Mouse (Mus musculus): ENCODE measurements around the gene Sgpl1. TPM values are rescaled to one million over a fixed set of nuclear protein-coding genes. Genes with fewer than 3 reads are reported as not detected.

Gene Sgpl1
- polyA plus RNA-seq, 1 experiment: 13.1 TPM

DNA sequence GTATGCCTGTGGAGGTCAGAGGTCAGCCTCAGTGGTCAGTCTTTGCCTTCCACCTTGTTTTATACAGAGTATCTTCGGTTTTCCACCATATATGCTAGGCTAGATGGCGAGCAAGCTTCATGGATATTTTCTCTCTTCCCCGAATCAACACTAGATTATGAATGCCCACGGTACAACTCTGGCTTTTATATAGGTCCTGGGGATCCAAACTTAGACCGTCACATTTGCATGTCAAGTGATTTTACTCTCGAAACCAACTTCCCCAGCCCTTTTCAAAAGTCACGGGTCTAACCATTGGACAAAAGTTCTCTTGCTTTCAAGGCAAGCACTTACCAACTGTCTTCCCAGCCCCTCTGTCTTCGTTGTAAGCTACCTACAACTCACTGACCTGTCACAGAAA is 31.2 kb upstream of the Sgpl1 start:
- TF ChIP-seq POLR2A (IDR thresholded peaks at IDR 0.05; ENCODE audit: control insufficient read depth, low read depth, low read length) (no peak), CTCF (IDR thresholded peaks at IDR 0.05; ENCODE audit: control insufficient read depth, insufficient read depth, insufficient replicate concordance, low read depth, low read length) (no peak)
- no peaks in the 10 kb centered on the region for H3K36me3 ChIP-seq (ENCODE audit: control insufficient read depth, insufficient read depth, low read length)

DNA sequence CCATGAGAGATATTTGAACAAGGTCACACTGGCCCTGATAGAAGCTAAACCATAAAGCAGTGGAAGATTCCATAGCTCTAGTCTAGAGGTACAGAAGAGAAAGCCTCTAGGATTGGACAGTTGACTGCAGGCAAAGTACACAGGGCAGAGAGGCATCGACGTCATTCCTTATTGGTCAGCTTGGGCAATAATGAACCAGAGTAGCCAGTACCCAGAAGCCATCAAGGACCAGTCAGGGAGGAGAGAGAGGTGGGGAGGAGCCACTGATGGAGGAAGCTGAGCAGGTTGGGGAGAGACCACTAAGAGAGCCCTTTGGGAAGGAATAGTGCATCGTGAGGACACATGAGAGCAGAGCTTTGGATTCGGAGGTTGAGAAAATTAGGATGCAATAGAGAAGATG is 30.2 kb upstream of the Sgpl1 start:
- H3K27ac ChIP-seq (ENCODE audit: control insufficient read depth, insufficient read depth, low read depth, low read length): no peak overlapping the region
- no peaks in the 10 kb centered on the region for H3K36me3 ChIP-seq (ENCODE audit: control insufficient read depth, insufficient read depth, low read length)
- no peaks in the 10 kb centered on the region for H3K27me3 ChIP-seq (ENCODE audit: control insufficient read depth, insufficient read depth, low read length)
- peaks cover 8% of the 10 kb centered on the region for H3K4me1 ChIP-seq (ENCODE audit: control insufficient read depth, insufficient read depth, low read length)
- no peak overlapping the region for H3K4me3 ChIP-seq (ENCODE audit: control insufficient read depth, low read depth, low read length)
- TF ChIP-seq POLR2A (IDR thresholded peaks at IDR 0.05; ENCODE audit: control insufficient read depth, low read depth, low read length) (no peak), CTCF (IDR thresholded peaks at IDR 0.05; ENCODE audit: control insufficient read depth, insufficient read depth, insufficient replicate concordance, low read depth, low read length) (no peak)

More for the DNA sequence above, 31.2 kb upstream of the Sgpl1 start:
- H3K27ac ChIP-seq (ENCODE audit: control insufficient read depth, insufficient read depth, low read depth, low read length): no peak overlapping the region
- H3K27me3 ChIP-seq (ENCODE audit: control insufficient read depth, insufficient read depth, low read length): no peaks in the 10 kb centered on the region
- no peak overlapping the region for H3K4me3 ChIP-seq (ENCODE audit: control insufficient read depth, low read depth, low read length)
- H3K4me1 ChIP-seq (ENCODE audit: control insufficient read depth, insufficient read depth, low read length): peaks cover 8% of the 10 kb centered on the region

DNA sequence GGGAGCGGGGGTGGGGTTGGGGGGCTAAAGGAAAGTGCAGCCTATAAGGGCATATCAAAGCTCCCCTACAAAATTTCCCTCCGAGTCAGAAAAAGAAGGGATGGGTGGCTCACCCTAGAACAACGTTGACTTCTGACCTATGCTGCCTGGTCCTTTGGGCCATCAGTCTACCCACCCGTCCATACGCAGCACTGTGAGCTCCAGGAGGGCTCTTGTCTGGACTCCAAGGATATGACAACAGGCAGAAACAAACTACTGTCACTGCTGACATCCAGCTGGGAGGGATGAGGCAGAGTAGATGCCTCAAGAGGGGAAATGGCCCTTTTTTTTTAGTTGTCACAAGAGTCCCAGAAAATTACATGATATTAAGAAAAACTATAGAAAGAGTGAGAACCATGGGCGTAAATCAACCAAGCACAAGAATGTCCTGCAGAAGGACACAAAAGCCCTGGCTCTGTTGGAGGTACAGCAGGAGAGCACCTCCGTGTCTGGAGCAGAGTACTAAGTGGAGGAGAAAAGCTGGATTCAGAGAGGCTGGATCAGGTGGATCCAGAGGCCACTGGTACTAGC is 28.8 kb upstream of the Sgpl1 start:
- Histone ChIP-seq H3K27me3 (ENCODE audit: control insufficient read depth, insufficient read depth, low read length) (no peaks in the 10 kb centered on the region), H3K4me3 (ENCODE audit: control insufficient read depth, low read depth, low read length) (peak overlapping the region; percentile 73), H3K27ac (ENCODE audit: control insufficient read depth, insufficient read depth, low read depth, low read length) (no peak overlapping the region), H3K4me1 (ENCODE audit: control insufficient read depth, insufficient read depth, low read length) (peaks cover 8% of the 10 kb centered on the region), H3K36me3 (ENCODE audit: control insufficient read depth, insufficient read depth, low read length) (no peaks in the 10 kb centered on the region)
- TF ChIP-seq CTCF (IDR thresholded peaks at IDR 0.05; ENCODE audit: control insufficient read depth, insufficient read depth, insufficient replicate concordance, low read depth, low read length): no peak
- no peak for TF ChIP-seq POLR2A (IDR thresholded peaks at IDR 0.05; ENCODE audit: control insufficient read depth, low read depth, low read length)

DNA sequence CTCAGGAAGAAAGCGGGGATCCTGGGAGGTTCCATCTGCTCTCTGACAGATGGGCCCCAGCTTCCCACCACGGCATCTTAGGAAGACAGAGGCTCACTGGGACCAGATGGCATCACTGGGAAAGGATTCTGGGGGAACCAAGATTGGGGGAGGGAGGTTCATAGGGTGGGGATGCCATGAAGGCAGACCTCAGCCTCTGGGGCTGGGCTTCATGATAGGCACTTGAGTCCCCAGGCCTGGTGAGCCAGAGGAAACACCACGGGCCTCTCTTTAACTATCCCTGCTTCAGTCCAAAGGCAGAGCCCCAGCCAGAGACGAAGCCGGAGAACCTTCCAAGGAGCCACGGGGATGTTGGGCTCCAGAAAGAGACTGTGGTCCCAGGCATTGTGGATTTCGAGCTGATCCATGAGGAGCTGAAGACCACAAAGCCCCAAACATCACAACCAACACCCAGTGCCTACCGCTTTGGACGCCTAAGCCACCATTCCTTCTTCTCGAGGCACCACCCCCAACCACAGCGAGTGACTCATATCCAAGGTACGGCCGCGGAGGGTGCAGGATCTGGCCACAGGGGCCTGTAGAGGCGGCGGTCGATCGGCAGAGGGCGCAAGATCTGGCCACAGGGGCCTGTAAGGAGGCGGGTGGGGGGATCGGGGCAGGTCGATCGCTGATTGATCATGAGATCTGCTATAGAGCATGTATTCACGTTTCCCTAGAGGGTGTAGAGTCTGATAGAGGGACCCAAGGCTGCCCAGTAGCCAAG is 28.1 kb upstream of the Sgpl1 start:
- Histone ChIP-seq H3K27ac (ENCODE audit: control insufficient read depth, insufficient read depth, low read depth, low read length) (no peak overlapping the region), H3K4me3 (ENCODE audit: control insufficient read depth, low read depth, low read length) (peak overlapping the region; percentile 56)
- TF ChIP-seq CTCF (IDR thresholded peaks at IDR 0.05; ENCODE audit: control insufficient read depth, insufficient read depth, insufficient replicate concordance, low read depth, low read length): peak; percentile 71
- TF ChIP-seq POLR2A (IDR thresholded peaks at IDR 0.05; ENCODE audit: control insufficient read depth, low read depth, low read length): no peak

DNA sequence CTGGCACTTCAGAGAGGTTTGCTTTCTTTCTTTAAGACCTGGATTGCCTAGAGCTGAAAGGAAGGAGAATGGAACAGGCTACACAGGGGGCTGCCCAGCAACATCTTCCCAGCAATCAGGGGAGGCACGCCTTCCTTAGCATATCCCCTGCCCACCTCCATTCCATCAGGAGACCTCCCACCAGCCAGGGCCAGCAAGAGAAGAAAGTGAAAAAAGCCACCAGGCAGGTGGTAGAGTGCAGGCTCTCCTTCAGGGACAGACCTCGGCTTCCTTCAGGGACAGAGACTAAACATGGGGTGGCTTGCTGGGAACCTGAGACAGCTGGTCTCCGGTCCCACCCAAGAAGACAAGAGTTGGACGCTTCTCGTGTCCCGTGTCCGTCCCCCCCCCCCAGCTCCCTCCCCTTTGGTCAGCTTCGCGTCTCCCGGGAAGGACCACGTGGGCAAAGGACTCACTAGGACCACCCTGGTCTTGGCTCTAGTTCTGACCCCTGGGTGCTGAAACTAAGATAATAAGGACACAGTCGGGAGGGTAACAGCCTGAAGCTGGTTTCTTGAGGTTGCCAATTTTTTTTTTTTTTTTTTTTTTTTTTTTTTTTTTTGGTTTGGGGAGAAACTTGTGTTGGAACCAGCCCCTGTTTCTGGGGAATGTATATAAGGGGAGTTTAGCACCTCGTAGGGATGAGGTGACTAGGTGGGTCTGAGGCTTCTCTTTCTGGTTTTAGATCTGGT is 27.4 kb upstream of the Sgpl1 start:
- H3K27me3 ChIP-seq (ENCODE audit: control insufficient read depth, insufficient read depth, low read length): no peaks in the 10 kb centered on the region
- no peaks in the 10 kb centered on the region for H3K36me3 ChIP-seq (ENCODE audit: control insufficient read depth, insufficient read depth, low read length)
- H3K4me3 ChIP-seq (ENCODE audit: control insufficient read depth, low read depth, low read length): peak overlapping the region; percentile 78
- peaks cover 8% of the 10 kb centered on the region for H3K4me1 ChIP-seq (ENCODE audit: control insufficient read depth, insufficient read depth, low read length)
- no peak overlapping the region for H3K27ac ChIP-seq (ENCODE audit: control insufficient read depth, insufficient read depth, low read depth, low read length)
- TF ChIP-seq POLR2A (IDR thresholded peaks at IDR 0.05; ENCODE audit: control insufficient read depth, low read depth, low read length): no peak

More for the DNA sequence above, 28.1 kb upstream of the Sgpl1 start:
- no peaks in the 10 kb centered on the region for H3K27me3 ChIP-seq (ENCODE audit: control insufficient read depth, insufficient read depth, low read length)
- no peaks in the 10 kb centered on the region for H3K36me3 ChIP-seq (ENCODE audit: control insufficient read depth, insufficient read depth, low read length)
- peaks cover 8% of the 10 kb centered on the region for H3K4me1 ChIP-seq (ENCODE audit: control insufficient read depth, insufficient read depth, low read length)

DNA sequence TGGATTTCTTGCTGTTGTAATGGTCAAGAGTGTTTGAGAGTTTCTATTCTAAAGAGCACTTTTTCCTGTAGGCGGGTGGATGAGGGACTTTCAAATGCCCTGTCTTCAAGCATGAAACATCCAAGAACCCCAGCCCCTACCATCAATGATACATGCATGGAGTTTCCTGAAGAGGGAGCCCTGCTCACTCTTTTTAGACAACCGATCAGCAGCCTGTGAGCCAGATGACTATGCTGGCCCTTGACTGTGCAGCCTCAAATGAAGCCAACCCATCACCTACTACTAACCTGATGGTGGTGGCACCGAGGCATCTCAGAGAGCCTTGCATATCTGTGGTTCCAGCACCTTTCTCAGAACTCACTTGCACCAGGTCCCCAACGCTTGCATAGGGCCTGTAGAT is 25.0 kb upstream of the Sgpl1 start:
- peak overlapping the region; percentile 76 for H3K4me3 ChIP-seq (ENCODE audit: control insufficient read depth, low read depth, low read length)
- peaks cover 8% of the 10 kb centered on the region for H3K4me1 ChIP-seq (ENCODE audit: control insufficient read depth, insufficient read depth, low read length)
- H3K27me3 ChIP-seq (ENCODE audit: control insufficient read depth, insufficient read depth, low read length): no peaks in the 10 kb centered on the region
- no peak for TF ChIP-seq POLR2A (IDR thresholded peaks at IDR 0.05; ENCODE audit: control insufficient read depth, low read depth, low read length)
- TF ChIP-seq CTCF (IDR thresholded peaks at IDR 0.05; ENCODE audit: control insufficient read depth, insufficient read depth, insufficient replicate concordance, low read depth, low read length): no peak
- no peak overlapping the region for H3K27ac ChIP-seq (ENCODE audit: control insufficient read depth, insufficient read depth, low read depth, low read length)
- no peaks in the 10 kb centered on the region for H3K36me3 ChIP-seq (ENCODE audit: control insufficient read depth, insufficient read depth, low read length)

DNA sequence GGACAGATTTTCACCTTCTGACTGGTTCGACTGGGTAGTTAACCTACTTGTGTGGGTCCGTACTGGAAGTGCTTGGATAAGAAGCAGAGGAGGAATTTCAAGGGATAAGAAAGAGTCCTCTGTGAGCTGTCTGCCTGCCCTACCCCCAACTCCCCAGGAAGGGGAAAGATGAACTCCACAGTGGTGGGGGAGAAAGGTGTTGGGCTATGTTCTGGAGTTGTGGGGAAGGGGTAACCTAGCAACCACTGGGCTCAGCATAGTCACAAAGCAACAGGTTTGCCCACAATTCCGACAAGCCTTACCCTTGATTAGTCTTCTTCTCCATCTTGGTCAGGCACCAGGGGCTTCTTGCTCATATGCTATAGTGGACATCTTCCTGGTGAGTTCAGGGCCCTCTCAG is 24.2 kb upstream of the Sgpl1 start, which contains the start of gene Tbata:
Gene Tbata, plus strand, starts transcription at position 301 of the 400 bp plus-strand sequence.
- Histone ChIP-seq H3K27me3 (ENCODE audit: control insufficient read depth, insufficient read depth, low read length) (no peaks in the 10 kb centered on the region), H3K36me3 (ENCODE audit: control insufficient read depth, insufficient read depth, low read length) (no peaks in the 10 kb centered on the region), H3K27ac (ENCODE audit: control insufficient read depth, insufficient read depth, low read depth, low read length) (no peak within 1 kb of the TSS), H3K4me3 (ENCODE audit: control insufficient read depth, low read depth, low read length) (peak within 1 kb of the TSS; percentile 76), H3K4me1 (ENCODE audit: control insufficient read depth, insufficient read depth, low read length) (peaks cover 8% of the 10 kb centered on the region)
- TF ChIP-seq POLR2A (IDR thresholded peaks at IDR 0.05; ENCODE audit: control insufficient read depth, low read depth, low read length) (peak; percentile 54; the same call in 1 of the 2 replicates), CTCF (IDR thresholded peaks at IDR 0.05; ENCODE audit: control insufficient read depth, insufficient read depth, insufficient replicate concordance, low read depth, low read length) (no peak)

Data from testis, adult 2 months (tissue).